Mouse (Mus musculus): Measurements from ENCODE around the gene Nsdhl. TPM values are rescaled to one million over a fixed set of nuclear protein-coding genes. Genes with fewer than 3 reads are reported as not detected.

Nsdhl gene
- polyA plus RNA-seq, 1 experiment from 2014 or later: 32.1 TPM

DNA sequence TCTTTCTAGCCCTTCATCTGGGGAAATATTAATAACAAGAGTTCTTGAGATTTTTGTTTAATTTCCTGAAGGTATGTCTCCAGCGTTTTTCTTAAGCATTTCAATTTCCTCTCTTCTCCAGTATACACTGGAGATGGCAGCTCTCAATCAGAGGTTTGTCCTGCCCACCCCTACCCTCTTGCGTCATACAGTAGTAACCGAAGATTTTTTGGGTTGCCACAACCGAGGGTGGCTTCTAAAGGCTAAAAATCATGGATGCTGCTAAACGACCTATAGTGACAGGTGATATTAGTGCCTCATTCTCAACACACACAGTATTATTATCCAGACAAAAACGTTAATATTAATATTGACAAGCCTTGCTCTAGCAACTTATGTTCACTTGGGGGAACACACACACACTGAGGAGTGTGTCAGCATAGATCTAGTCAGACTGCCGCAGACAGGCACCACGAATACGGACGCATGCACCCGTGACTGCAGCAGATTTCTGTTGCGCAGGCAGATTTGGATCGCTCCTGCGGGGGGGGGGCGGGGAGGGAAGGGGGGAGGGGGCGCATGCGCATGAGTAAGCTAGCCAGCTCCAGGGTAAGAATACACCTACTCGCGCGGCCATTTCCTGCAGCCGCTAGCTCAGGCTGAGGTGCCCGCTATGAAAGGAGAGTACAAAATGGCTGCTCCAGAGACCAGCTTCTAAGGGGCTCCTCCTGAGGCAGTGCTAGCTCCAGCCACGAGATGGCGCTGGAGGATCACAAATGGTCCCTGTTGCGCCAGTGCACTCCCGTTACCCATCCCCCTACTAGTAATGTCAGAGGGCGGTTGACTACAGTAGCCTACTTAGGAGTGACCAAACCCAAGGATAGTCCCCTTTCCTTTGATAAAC is 89.5 kb downstream of the Nsdhl start:
- H3K9ac ChIP-seq: no peak overlapping the region
- 19% methylated on average over 21 of the region's 27 CpGs for WGBS

More for the DNA sequence above, 89.5 kb downstream of the Nsdhl start:
- peak; percentile 99 for ATAC-seq (ENCODE audit: insufficient read depth, low FRiP score, low read depth)
- Histone ChIP-seq H3K27ac (no peak overlapping the region), H3K4me1 (no peaks in the 10 kb centered on the region), H3K36me3 (no peaks in the 10 kb centered on the region), H3K27me3 (replicated peaks) (no peaks in the 10 kb centered on the region), H3K4me2 (peak overlapping the region; percentile 49), H3K9me3 (no peaks in the 10 kb centered on the region), H3K4me3 (replicated peaks) (peak overlapping the region; percentile 33)

MicroRNAs encoded within 50 kb of the gene (microRNA counts, 519-probe panel; counts per million panel counts)
- microRNA mmu-miR-2137: 1,779 counts per million, percentile 15 among the panel's probes with 10 or more counts

Small RNAs within 50 kb of the gene (microRNA-seq; reads per million reads assigned to microRNA genes)
- gene Mir2137: 1.7 reads per million

Other genes starting within 250 kb of the Nsdhl start
- 0.50 and 0.92 TPM in 2 replicates for gene Gabrq, start 93.4 kb upstream of the Nsdhl start, polyA plus RNA-seq (2015; fragmentation: Nextera tagmentation; extraction: Ambion mirVana)
- gene Cetn2, start 146 bp upstream of the Nsdhl start, polyA plus RNA-seq (2015; fragmentation: Nextera tagmentation; extraction: Ambion mirVana): 64.8 and 75.0 TPM in 2 replicates
- 11.1 and 13.8 TPM in 2 replicates for gene Zfp185, start 68.8 kb downstream of the Nsdhl start, polyA plus RNA-seq (2015; fragmentation: Nextera tagmentation; extraction: Ambion mirVana)
- gene Pnma5, start 118.5 kb downstream of the Nsdhl start, polyA plus RNA-seq (2015; fragmentation: Nextera tagmentation; extraction: Ambion mirVana): 0.14 and 0.17 TPM in 2 replicates
- gene Pnma3, start 146.2 kb downstream of the Nsdhl start, polyA plus RNA-seq (2015; fragmentation: Nextera tagmentation; extraction: Ambion mirVana): 0.13 and 0.21 TPM in 2 replicates
- gene Xlr4a, start 163.9 kb downstream of the Nsdhl start, polyA plus RNA-seq (2015; fragmentation: Nextera tagmentation; extraction: Ambion mirVana): 1.9 and 2.1 TPM in 2 replicates
- 5.8 and 9.2 TPM in 2 replicates for gene Xlr3a, start 178.5 kb downstream of the Nsdhl start, polyA plus RNA-seq (2015; fragmentation: Nextera tagmentation; extraction: Ambion mirVana)
- gene Gm14685, start 198.5 kb downstream of the Nsdhl start, polyA plus RNA-seq (2015; fragmentation: Nextera tagmentation; extraction: Ambion mirVana): 0.04 and 0.15 TPM in 2 replicates
- 0.15 TPM in 1 of 2 replicates, not detected in the other for gene Xlr5b, start 230.2 kb downstream of the Nsdhl start, polyA plus RNA-seq (2015; fragmentation: Nextera tagmentation; extraction: Ambion mirVana)
- gene DXBay18, start 230.9 kb downstream of the Nsdhl start, polyA plus RNA-seq (2015; fragmentation: Nextera tagmentation; extraction: Ambion mirVana): 0.12 TPM in 1 of 2 replicates, not detected in the other

Measured in stomach, embryonic 15.5 days (tissue).